Mouse (Mus musculus): ENCODE results near the gene Noxa1. TPM values are rescaled to one million over a fixed set of nuclear protein-coding genes. Genes with fewer than 3 reads are reported as not detected.
A peak's percentile ranks its signal among the peaks of the same experiment; 100 is the strongest.

Noxa1 gene
- polyA plus RNA-seq, 1 experiment from 2014 or later = not detected

DNA sequence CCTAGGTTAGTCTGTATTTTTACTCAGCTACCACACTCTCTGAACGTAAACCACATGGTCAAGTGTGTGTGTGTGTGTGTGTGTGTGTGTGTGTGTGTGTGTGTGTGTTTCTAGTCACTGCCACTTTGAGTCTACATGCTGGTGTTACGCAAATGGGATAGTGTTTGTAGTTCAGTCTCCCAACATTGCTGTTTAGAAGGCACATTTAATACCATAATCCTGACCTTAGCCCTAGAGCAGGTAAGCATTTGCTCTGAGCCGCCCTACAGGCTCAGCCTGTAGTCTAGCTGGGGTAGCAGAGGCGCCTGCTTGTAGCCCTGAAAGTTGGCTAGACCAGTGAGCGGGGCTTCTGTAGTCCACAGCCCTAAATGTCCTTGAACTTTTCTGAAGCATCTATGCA lies 31.4 kb downstream of the Noxa1 start:
- H3K4me3 ChIP-seq (replicated peaks) = no peak overlapping the region
- 94% methylated on average over 5 of the region's 5 CpGs for WGBS
- H3K4me2 ChIP-seq = no peak overlapping the region
- no peaks in the 10 kb centered on the region for H3K4me1 ChIP-seq
- H3K27me3 ChIP-seq (replicated peaks) = no peaks in the 10 kb centered on the region
- H3K9ac ChIP-seq (replicated peaks) = no peak overlapping the region
- no peak overlapping the region for H3K27ac ChIP-seq (replicated peaks)
- H3K36me3 ChIP-seq = peaks cover 44% of the 10 kb centered on the region
- no peaks in the 10 kb centered on the region for H3K9me3 ChIP-seq (replicated peaks)
- ATAC-seq (ENCODE audit: low FRiP score) = no peak

GRCm38 (mm10) chr2:25058926-25059325 lies 36.0 kb downstream of the Noxa1 start:
- Histone ChIP-seq H3K4me3 (replicated peaks) (no peak overlapping the region), H3K36me3 (peaks cover 65% of the 10 kb centered on the region), H3K27ac (replicated peaks) (no peak overlapping the region), H3K4me2 (no peak overlapping the region), H3K9me3 (replicated peaks) (no peaks in the 10 kb centered on the region), H3K27me3 (replicated peaks) (no peaks in the 10 kb centered on the region), H3K9ac (replicated peaks) (no peak overlapping the region), H3K4me1 (peaks cover 22% of the 10 kb centered on the region)
- 89% methylated on average over 7 of the region's 7 CpGs for WGBS
- ATAC-seq (ENCODE audit: low FRiP score) = no peak

DNA sequence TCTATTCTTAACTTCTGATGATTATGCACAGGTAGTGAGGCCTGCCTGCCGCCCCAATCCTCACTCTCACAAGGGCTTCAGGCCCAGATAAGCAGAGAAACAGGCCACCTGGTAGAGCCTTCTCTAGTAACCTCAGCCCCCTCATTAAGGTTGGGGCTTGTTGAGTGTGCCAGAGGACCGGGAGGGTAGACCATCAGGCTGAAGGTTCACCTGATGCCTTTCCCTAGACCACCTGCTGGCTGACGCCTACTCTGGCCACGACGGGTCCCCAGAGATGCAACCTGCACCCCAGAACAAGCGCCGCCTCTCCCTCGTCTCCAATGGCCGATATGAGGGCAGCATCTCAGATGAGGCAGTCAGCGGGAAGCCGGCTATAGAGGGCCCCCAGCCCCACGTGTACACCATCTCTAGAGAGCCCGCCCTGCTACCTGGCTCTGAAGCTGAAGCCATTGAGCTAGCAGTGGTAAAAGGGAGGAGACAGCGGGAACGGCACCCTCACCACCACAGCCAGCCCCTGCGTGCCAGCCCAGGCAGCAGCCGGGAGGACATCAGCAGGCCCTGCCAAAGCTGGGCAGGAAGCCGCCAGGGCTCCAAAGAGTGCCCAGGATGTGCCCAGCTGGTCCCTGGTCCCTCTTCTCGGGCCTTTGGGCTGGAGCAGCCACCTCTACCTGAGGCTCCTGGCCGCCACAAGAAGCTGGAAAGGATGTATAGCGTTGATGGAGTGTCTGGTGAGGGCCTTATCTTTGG lies 39.4 kb downstream of the Noxa1 start:
- peak overlapping the region; percentile 95 for H3K4me2 ChIP-seq
- peak overlapping the region; percentile 83 for H3K4me3 ChIP-seq (replicated peaks)
- peak overlapping the region; percentile 80; the same call in 1 of the 2 replicates for H3K27ac ChIP-seq (replicated peaks)
- no peaks in the 10 kb centered on the region for H3K27me3 ChIP-seq (replicated peaks)
- H3K36me3 ChIP-seq = peaks cover 41% of the 10 kb centered on the region
- no peaks in the 10 kb centered on the region for H3K9me3 ChIP-seq (replicated peaks)
- peaks cover 23% of the 10 kb centered on the region for H3K4me1 ChIP-seq
- H3K9ac ChIP-seq (replicated peaks) = peak overlapping the region; percentile 85
- 82% methylated on average over 21 of the region's 21 CpGs for WGBS
- ATAC-seq (ENCODE audit: low FRiP score) = no peak

DNA sequence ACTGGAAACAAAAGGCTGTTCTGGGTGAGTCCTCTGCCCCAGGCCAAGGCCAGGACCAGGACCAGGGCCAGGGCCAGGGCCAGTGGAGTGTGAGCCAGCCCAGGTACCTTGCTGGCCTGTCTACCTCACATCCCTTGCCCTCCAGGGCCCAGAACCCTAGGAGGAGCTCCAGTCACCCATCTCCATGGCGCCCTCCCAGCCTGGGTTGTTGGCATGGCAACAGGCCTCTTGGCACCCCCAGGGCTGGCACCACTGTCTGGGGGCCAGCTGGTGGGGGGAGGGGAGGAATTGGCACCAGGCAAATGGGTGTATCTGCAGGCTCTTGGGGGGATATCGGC lies 39.9 kb downstream of the Noxa1 start:
- peak; percentile 35; the same call in 1 of the 2 replicates for ATAC-seq (ENCODE audit: low FRiP score)
- H3K4me2 ChIP-seq = peak overlapping the region; percentile 95
- H3K4me1 ChIP-seq = peaks cover 23% of the 10 kb centered on the region
- H3K9me3 ChIP-seq (replicated peaks) = no peaks in the 10 kb centered on the region
- WGBS = 27% methylated on average over 2 of the region's 2 CpGs
- H3K9ac ChIP-seq (replicated peaks) = peak overlapping the region; percentile 85
- peak overlapping the region; percentile 80; the same call in 1 of the 2 replicates for H3K27ac ChIP-seq (replicated peaks)
- H3K36me3 ChIP-seq = peaks cover 36% of the 10 kb centered on the region
- H3K27me3 ChIP-seq (replicated peaks) = no peaks in the 10 kb centered on the region
- H3K4me3 ChIP-seq (replicated peaks) = peak overlapping the region; percentile 83

GRCm38 (mm10) chr2:25054221-25055067 lies 40.5 kb downstream of the Noxa1 start, which contains the start of gene Nsmf:
Gene Nsmf, plus strand, starts transcription at chr2:25054355.
- peak; percentile 93 for ATAC-seq (ENCODE audit: low FRiP score)
- H3K36me3 ChIP-seq = peaks cover 30% of the 10 kb centered on the region
- H3K9ac ChIP-seq (replicated peaks) = peak within 1 kb of the TSS; percentile 85
- H3K27me3 ChIP-seq (replicated peaks) = no peaks in the 10 kb centered on the region
- WGBS = 4% methylated on average over 47 of the region's 47 CpGs
- peaks cover 23% of the 10 kb centered on the region for H3K4me1 ChIP-seq
- peak within 1 kb of the TSS; percentile 95 for H3K4me2 ChIP-seq
- peak within 1 kb of the TSS; percentile 80 for H3K27ac ChIP-seq (replicated peaks)
- H3K9me3 ChIP-seq (replicated peaks) = no peaks in the 10 kb centered on the region
- H3K4me3 ChIP-seq (replicated peaks) = peak within 1 kb of the TSS; percentile 83

DNA sequence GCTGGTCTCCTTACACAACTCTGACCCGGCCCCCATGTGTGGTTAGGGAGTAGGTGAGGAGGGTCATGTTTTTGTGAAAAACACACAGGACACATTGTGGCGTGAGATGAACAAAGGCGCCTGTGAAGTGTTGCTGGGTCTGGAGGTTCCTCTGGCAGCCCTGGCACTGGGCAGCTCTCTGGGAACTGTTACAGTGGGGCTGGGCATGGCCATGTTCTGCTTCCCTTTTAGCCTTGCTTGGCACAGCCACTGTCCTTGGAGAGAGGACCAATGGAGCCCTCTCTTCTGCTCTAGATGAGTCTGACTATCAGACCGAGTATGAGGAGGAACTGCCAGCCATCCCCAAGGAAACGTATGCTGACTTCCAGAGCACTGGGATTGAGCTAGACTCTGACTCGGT lies 41.8 kb downstream of the Noxa1 start:
- Histone ChIP-seq H3K4me2 (no peak overlapping the region), H3K9me3 (replicated peaks) (no peaks in the 10 kb centered on the region), H3K36me3 (peaks cover 18% of the 10 kb centered on the region), H3K4me1 (peaks cover 23% of the 10 kb centered on the region), H3K27me3 (replicated peaks) (no peaks in the 10 kb centered on the region), H3K27ac (replicated peaks) (no peak overlapping the region), H3K4me3 (replicated peaks) (no peak overlapping the region), H3K9ac (replicated peaks) (no peak overlapping the region)
- 94% methylated on average over 6 of the region's 6 CpGs for WGBS
- ATAC-seq (ENCODE audit: low FRiP score) = no peak

DNA sequence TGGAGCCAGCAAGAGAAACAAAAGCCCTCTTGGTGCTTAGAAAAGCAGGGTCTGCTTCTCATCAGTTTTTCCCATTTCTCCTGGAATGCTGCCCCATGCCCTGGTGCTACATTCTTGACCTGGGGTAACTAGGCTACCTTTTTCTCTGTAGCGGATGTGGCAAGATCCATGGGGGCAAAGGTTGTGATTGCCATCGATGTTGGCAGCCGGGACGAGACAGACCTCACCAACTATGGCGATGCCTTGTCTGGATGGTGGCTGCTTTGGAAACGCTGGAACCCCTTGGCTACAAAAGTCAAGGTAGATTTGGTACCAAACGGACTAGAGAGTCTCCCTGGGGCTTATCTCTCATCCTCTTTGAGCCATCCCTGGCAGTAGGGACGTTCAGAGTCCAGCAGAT lies 43.5 kb downstream of the Noxa1 start:
- Histone ChIP-seq H3K36me3 (peaks cover 4% of the 10 kb centered on the region; the same call in 1 of the 2 replicates), H3K4me2 (no peak overlapping the region), H3K9ac (replicated peaks) (no peak overlapping the region), H3K4me1 (peaks cover 22% of the 10 kb centered on the region), H3K9me3 (replicated peaks) (no peaks in the 10 kb centered on the region), H3K27ac (replicated peaks) (no peak overlapping the region), H3K4me3 (replicated peaks) (no peak overlapping the region), H3K27me3 (replicated peaks) (no peaks in the 10 kb centered on the region)
- 87% methylated on average over 8 of the region's 8 CpGs for WGBS
- no peak for ATAC-seq (ENCODE audit: low FRiP score)

DNA sequence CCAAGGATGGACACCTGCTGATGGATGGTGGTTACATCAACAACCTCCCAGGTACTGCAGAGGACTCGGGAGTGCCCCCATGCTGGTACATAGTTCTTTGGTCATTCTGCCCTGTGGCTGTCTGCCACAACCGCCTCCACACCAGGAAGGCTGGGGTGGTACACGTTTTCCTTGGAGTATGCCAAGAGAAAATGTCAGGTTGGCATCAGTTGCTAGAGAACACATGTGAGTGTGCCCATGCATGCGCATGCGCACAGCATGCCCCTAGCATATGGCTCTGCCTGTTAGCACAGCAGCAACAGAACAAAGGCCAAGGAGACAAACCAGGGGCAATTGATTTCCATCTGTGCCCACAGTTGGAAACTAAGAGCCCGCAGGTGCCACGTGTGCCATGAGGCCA lies 44.0 kb downstream of the Noxa1 start:
- H3K27ac ChIP-seq (replicated peaks) = no peak overlapping the region
- H3K9me3 ChIP-seq (replicated peaks) = no peaks in the 10 kb centered on the region
- no peaks in the 10 kb centered on the region for H3K27me3 ChIP-seq (replicated peaks)
- H3K4me1 ChIP-seq = peaks cover 16% of the 10 kb centered on the region
- no peak for ATAC-seq (ENCODE audit: low FRiP score)
- H3K4me2 ChIP-seq = no peak overlapping the region
- H3K36me3 ChIP-seq = 0 out of 2 replicates have a peak, but pooled peaks cover under 1% of the 10 kb centered on the region
- H3K9ac ChIP-seq (replicated peaks) = no peak overlapping the region
- 85% methylated on average over 7 of the region's 7 CpGs for WGBS
- H3K4me3 ChIP-seq (replicated peaks) = no peak overlapping the region

GRCm38 (mm10) chr2:25040089-25040488 lies 54.9 kb downstream of the Noxa1 start:
- WGBS = 85% methylated on average over 5 of the region's 5 CpGs
- H3K4me1 ChIP-seq = no peaks in the 10 kb centered on the region
- no peak overlapping the region for H3K4me2 ChIP-seq
- no peak overlapping the region for H3K27ac ChIP-seq (replicated peaks)
- no peak overlapping the region for H3K9ac ChIP-seq (replicated peaks)
- no peaks in the 10 kb centered on the region for H3K27me3 ChIP-seq (replicated peaks)
- no peak overlapping the region for H3K4me3 ChIP-seq (replicated peaks)
- no peak for ATAC-seq (ENCODE audit: low FRiP score)
- H3K9me3 ChIP-seq (replicated peaks) = no peaks in the 10 kb centered on the region
- H3K36me3 ChIP-seq = no peaks in the 10 kb centered on the region

Small RNA genes lying within 50 kb of the gene (microRNA-seq; reads per million reads assigned to microRNA genes)
- not detected for gene Gm24328
- not detected for gene Mir7664

Other genes with a start within 250 kb of the Noxa1 start
- gene Ehmt1, start 175.5 kb downstream of the Noxa1 start, polyA plus RNA-seq (2015; fragmentation: Nextera tagmentation; extraction: Ambion mirVana) = 75.0 and 76.4 TPM in 2 replicates
- 43.9 and 46.8 TPM in 2 replicates for gene Arrdc1, start 159.9 kb downstream of the Noxa1 start, polyA plus RNA-seq (2015; fragmentation: Nextera tagmentation; extraction: Ambion mirVana)
- gene Zmynd19, start 145.4 kb downstream of the Noxa1 start, polyA plus RNA-seq (2015; fragmentation: Nextera tagmentation; extraction: Ambion mirVana) = 21.3 and 26.2 TPM in 2 replicates
- 38.6 and 41.7 TPM in 2 replicates for gene Dph7, start 132.7 kb downstream of the Noxa1 start, polyA plus RNA-seq (2015; fragmentation: Nextera tagmentation; extraction: Ambion mirVana)
- gene Mrpl41, start 120.1 kb downstream of the Noxa1 start, polyA plus RNA-seq (2015; fragmentation: Nextera tagmentation; extraction: Ambion mirVana) = 167 and 179 TPM in 2 replicates
- 2.8 and 5.0 TPM in 2 replicates for gene Pnpla7, start 119.1 kb downstream of the Noxa1 start, polyA plus RNA-seq (2015; fragmentation: Nextera tagmentation; extraction: Ambion mirVana)
- gene Nsmf, start 40.8 kb downstream of the Noxa1 start, polyA plus RNA-seq (2015; fragmentation: Nextera tagmentation; extraction: Ambion mirVana) = 149 and 173 TPM in 2 replicates
- 0.43 TPM in 1 of 2 replicates, not detected in the other for gene Entpd8, start 14.8 kb downstream of the Noxa1 start, polyA plus RNA-seq (2015; fragmentation: Nextera tagmentation; extraction: Ambion mirVana)
- gene Nrarp, start 85.6 kb upstream of the Noxa1 start, polyA plus RNA-seq (2015; fragmentation: Nextera tagmentation; extraction: Ambion mirVana) = 15.0 and 16.8 TPM in 2 replicates
- gene Tor4a, start 101.7 kb upstream of the Noxa1 start, polyA plus RNA-seq (2015; fragmentation: Nextera tagmentation; extraction: Ambion mirVana) = 1.6 and 5.9 TPM in 2 replicates
- gene Nelfb, start 116.3 kb upstream of the Noxa1 start, polyA plus RNA-seq (2015; fragmentation: Nextera tagmentation; extraction: Ambion mirVana) = 101 and 105 TPM in 2 replicates
- gene Stpg3, start 119.5 kb upstream of the Noxa1 start, polyA plus RNA-seq (2015; fragmentation: Nextera tagmentation; extraction: Ambion mirVana) = not detected in 2 replicates
- gene Fam166a, start 123.6 kb upstream of the Noxa1 start, polyA plus RNA-seq (2015; fragmentation: Nextera tagmentation; extraction: Ambion mirVana) = not detected in 2 replicates
- gene Tubb4b, start 129.6 kb upstream of the Noxa1 start, polyA plus RNA-seq (2015; fragmentation: Nextera tagmentation; extraction: Ambion mirVana) = 462 and 502 TPM in 2 replicates
- not detected in 2 replicates for gene Slc34a3, start 139.2 kb upstream of the Noxa1 start, polyA plus RNA-seq (2015; fragmentation: Nextera tagmentation; extraction: Ambion mirVana)
- gene Rnf224, start 141.6 kb upstream of the Noxa1 start, polyA plus RNA-seq (2015; fragmentation: Nextera tagmentation; extraction: Ambion mirVana) = not detected in 2 replicates
- gene Rnf208, start 147.1 kb upstream of the Noxa1 start, polyA plus RNA-seq (2015; fragmentation: Nextera tagmentation; extraction: Ambion mirVana) = 158 and 190 TPM in 2 replicates
- 0.36 and 0.47 TPM in 2 replicates for gene Cysrt1, start 147.3 kb upstream of the Noxa1 start, polyA plus RNA-seq (2015; fragmentation: Nextera tagmentation; extraction: Ambion mirVana)
- 4.3 and 4.6 TPM in 2 replicates for gene AL732309.1, start 151.7 kb upstream of the Noxa1 start, polyA plus RNA-seq (2015; fragmentation: Nextera tagmentation; extraction: Ambion mirVana)
- 17.5 and 17.7 TPM in 2 replicates for gene Tmem203, start 160.3 kb upstream of the Noxa1 start, polyA plus RNA-seq (2015; fragmentation: Nextera tagmentation; extraction: Ambion mirVana)
- gene Tprn, start 167.5 kb upstream of the Noxa1 start, polyA plus RNA-seq (2015; fragmentation: Nextera tagmentation; extraction: Ambion mirVana) = 14.8 and 16.3 TPM in 2 replicates
- 177 and 183 TPM in 2 replicates for gene Ssna1, start 177.3 kb upstream of the Noxa1 start, polyA plus RNA-seq (2015; fragmentation: Nextera tagmentation; extraction: Ambion mirVana)
- 125 and 129 TPM in 2 replicates for gene Anapc2, start 177.3 kb upstream of the Noxa1 start, polyA plus RNA-seq (2015; fragmentation: Nextera tagmentation; extraction: Ambion mirVana)
- not detected in 2 replicates for gene Tmem210, start 193.0 kb upstream of the Noxa1 start, polyA plus RNA-seq (2015; fragmentation: Nextera tagmentation; extraction: Ambion mirVana)
- gene Lrrc26, start 194.8 kb upstream of the Noxa1 start, polyA plus RNA-seq (2015; fragmentation: Nextera tagmentation; extraction: Ambion mirVana) = 0.22 and 0.26 TPM in 2 replicates
- 58.0 and 68.4 TPM in 2 replicates for gene Grin1, start 224.0 kb upstream of the Noxa1 start, polyA plus RNA-seq (2015; fragmentation: Nextera tagmentation; extraction: Ambion mirVana)
- gene Man1b1, start 237.2 kb upstream of the Noxa1 start, polyA plus RNA-seq (2015; fragmentation: Nextera tagmentation; extraction: Ambion mirVana) = 43.5 and 46.6 TPM in 2 replicates